Mouse (Mus musculus): Measurements from ENCODE around the gene Vmn1r232.
A peak's percentile ranks its signal among the peaks of the same experiment; 100 is the strongest.

Gene Vmn1r232

DNA sequence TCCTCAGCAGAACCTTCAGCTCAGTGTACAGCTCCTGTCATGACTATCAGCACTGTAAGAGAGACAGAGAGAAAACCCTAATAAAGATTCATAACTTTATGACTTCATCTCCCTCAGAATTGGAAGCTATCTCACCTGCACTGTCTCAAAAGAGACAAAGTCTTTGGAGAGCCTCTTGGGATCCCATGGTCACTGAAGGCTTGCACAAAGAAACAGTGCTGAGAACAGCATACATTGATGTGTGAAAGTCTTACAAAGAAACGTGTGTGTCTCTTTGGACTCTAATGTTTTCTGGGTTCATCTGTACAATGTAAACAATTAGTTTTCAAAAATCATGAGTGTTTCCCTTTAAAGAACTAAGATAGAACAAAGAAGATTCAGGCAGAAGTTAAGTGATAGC is at the start of gene Vmn1r232:
TSS of gene Vmn1r232 (minus strand) at position 101 of the 400 bp plus-strand sequence.
- no peak for DNase-seq (ENCODE audit: low spot score)

DNA sequence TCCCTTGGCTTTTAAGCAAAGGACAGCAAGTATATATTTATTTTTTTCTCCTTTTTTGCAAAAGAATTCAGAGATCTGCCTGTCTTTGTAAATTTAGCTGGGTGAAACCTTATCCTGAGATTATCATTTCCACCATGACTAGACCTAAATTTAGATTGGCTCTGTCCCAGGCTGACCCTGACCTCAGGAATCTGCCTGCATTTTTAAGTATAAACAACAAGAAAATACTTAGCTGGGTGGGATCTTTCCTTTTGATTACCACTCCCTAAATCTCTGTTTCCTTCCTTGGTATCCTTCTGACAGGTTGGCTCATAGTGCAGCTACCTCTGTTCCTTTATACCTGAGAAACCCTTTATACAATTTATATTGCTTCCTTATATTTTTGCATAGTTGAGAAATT is 47.2 kb upstream of the Vmn1r232 start:
- no peak for DNase-seq (ENCODE audit: low spot score)

DNA sequence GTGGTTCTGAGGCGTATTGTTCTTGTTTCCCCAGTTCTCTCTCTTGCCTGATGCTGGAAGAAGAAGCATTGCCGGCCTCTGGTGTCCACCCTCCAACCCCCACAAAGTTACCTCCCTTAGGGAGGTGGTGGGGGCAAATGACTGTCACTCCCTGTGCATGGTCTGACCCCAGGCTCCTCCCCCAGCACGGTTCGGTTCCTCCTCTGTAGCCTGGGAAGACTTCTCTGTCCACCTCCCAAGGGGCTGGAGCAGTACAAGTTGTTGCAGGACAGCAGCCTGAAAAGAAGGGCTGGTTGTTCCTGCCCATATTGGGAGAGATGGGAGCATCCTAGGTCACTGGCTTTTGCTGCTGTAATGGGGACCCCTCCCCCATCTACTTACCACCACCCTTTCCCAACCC is 45.9 kb upstream of the Vmn1r232 start:
- no peak for DNase-seq (ENCODE audit: low spot score)

- DNase-seq (ENCODE audit: low spot score): no peak
These were observed 40.9 kb upstream of the Vmn1r232 start for GRCm38 (mm10) chr17:20960386-20960785.

GRCm38 (mm10) chr17:20946636-20947035 is 27.1 kb upstream of the Vmn1r232 start:
- no peak for DNase-seq (ENCODE audit: low spot score)

DNA sequence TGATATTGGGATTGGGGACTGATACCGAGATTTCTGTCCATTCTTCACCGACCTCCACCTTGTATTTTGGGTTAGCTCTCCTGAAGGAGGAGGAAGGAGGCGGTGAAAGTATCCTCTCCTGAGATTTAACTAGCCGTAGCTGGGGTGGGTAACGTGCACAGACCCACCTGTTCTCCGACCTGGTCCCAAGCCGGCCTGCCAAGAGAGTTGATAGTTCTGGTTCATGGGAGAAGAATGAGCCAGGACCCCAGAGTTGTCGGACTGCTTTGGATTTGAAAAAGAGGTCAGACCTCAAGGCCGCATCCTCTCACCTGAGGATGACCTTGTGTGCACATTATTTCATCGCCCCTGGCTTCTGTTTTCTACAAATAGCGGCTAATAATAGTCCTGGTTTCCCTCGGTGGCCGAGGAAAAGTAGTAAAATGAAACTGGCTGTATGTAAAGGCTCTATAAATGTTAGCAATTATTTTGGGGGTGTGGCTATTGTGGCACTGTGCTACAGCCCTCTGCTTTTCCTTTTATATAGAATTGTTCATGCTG is 26.6 kb upstream of the Vmn1r232 start:
- no peak for DNase-seq (ENCODE audit: low spot score)

GRCm38 (mm10) chr17:20944985-20945891 is 25.7 kb upstream of the Vmn1r232 start, which contains the start of gene Ppp2r1a:
Gene Ppp2r1a, plus strand, starts transcription at chr17:20945311.
- peak; percentile 94 for DNase-seq (ENCODE audit: low spot score)

GRCm38 (mm10) chr17:20944226-20944625 is 24.7 kb upstream of the Vmn1r232 start:
- no peak for DNase-seq (ENCODE audit: low spot score)

DNA sequence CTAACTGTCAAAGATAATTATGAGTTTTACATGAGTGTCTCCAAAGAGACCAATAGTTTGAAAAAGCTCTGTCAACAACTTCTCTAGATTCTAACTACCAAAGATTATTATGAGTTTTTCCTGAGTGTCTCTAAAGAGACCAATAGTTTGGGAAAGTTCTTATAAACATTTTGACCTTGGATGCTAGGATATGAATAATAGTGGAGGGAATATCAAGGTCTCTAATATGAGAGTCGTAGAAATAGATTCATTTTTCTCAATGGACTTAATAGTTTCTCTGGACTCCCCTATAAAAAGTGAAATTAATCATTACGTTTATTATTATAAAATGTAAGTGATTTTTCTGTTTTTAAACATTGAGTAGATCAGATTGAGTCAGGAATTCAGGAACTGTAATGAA is 14.5 kb downstream of the Vmn1r232 start, which contains the start of gene Vmn1r231:
TSS of gene Vmn1r231 (minus strand) at position 101 of the 400 bp plus-strand sequence.
- no peak for DNase-seq (ENCODE audit: low spot score)

All from urinary bladder, postnatal 10 days (tissue).